In the genomic region with DNA sequence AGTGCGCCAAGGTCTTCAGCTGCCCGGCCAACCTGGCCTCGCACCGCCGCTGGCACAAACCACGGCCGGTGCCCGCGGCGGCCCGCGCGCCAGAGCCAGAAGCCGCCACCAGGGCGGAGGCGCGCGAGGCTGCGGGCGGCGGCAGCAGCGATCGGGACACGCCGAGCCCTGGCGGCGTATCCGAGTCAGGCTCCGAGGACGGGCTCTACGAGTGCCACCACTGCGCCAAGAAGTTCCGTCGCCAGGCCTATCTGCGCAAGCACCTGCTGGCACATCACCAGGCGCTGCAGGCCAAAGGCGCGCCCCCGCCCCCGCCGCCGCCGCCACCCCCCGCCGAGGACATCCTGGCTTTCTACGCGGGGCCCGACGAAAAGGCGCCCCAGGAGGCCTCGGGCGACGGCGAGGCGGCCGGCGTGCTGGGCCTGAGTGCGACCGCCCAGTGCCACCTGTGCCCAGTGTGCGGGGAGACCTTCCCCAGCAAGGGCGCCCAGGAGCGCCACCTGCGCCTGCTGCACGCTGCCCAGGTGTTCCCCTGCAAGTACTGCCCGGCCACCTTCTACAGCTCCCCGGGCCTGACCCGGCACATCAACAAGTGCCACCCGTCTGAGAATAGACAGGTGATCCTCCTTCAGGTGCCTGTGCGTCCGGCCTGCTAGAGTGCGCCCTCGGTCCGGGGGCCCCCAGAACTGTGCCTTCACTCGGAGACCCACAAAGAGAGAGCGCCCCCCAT, we compare ENCODE assay signal across 9 mouse cellular contexts. TPM values are rescaled to one million over a fixed set of nuclear protein-coding genes. Genes with fewer than 3 reads are reported as not detected.
A peak's percentile ranks its signal among the peaks of the same experiment; 100 is the strongest.
DNase-seq lines count a peak whose midpoint lies in the region; ATAC-seq and TF ChIP-seq lines count a peak whose summit lies in the region.
"Had no signal": no experiment of that assay in that cellular context is flagged by ENCODE, and none has a peak within 500 bp of the region (broad histone marks: within the 10 kb centered on the region; RNA-seq: fewer than 3 reads in every experiment).

No protein-coding gene starts in this region.

- H3K27ac ChIP-seq in heart, postnatal 0 days (ENCODE audit: low read depth): no peak overlapping the region
- no peak overlapping the region for H3K27ac ChIP-seq in liver, embryonic 11.5 days (ENCODE audit: low read depth, low read length)

- DNase-seq in frontal cortex, postnatal 25 days (ENCODE audit: low spot score in 2 of 2): no peak
- peak; percentile 7 for DNase-seq in thymus, postnatal 14 days
- DNase-seq in thymus, adult 18-20 months: no peak
- no peak for DNase-seq in heart, postnatal 0 days (ENCODE audit: low spot score)
- no peak for DNase-seq in liver, embryonic 11.5 days (ENCODE audit: low spot score)
- DNase-seq in right cerebral cortex, postnatal 4 days: peak; percentile 45
- no peak for DNase-seq in urinary bladder, postnatal 4 days (ENCODE audit: low spot score in 2 of 2)

- WGBS in heart, postnatal 0 days: 1% methylated on average over 69 of the region's 75 CpGs
- 2% methylated on average over 75 of the region's 75 CpGs for WGBS in liver, embryonic 11.5 days

- H3K9me3 ChIP-seq in heart, postnatal 0 days (replicated peaks; ENCODE audit: control insufficient read depth, low read length): no peaks in the 10 kb centered on the region
- H3K9me3 ChIP-seq in liver, embryonic 11.5 days (ENCODE audit: control insufficient read depth, low read length): no peaks in the 10 kb centered on the region

- peak overlapping the region; percentile 76 for H3K4me2 ChIP-seq in heart, postnatal 0 days (ENCODE audit: low read depth, low read length)
- H3K4me2 ChIP-seq in liver, embryonic 11.5 days: peak overlapping the region; percentile 93

- no peak for TF ChIP-seq CTCF in heart, postnatal 0 days (IDR thresholded peaks at IDR 0.05; ENCODE audit: low read depth)

- peak overlapping the region; percentile 43 for H3K4me3 ChIP-seq in heart, postnatal 0 days (ENCODE audit: low read depth, low read length)
- peak overlapping the region; percentile 59 for H3K4me3 ChIP-seq in liver, embryonic 11.5 days (ENCODE audit: low read depth, low read length)

- peak; percentile 25 for ATAC-seq in frontal cortex, adult (ENCODE audit: low TSS enrichment)
- no peak for ATAC-seq in heart, postnatal 0 days (ENCODE audit: insufficient read depth, low read depth)
- ATAC-seq in liver, embryonic 11.5 days (replicated peaks; ENCODE audit: low FRiP score): no peak

- TF ChIP-seq EP300 in heart, postnatal 0 days (IDR thresholded peaks at IDR 0.05; ENCODE audit: low read depth): no peak

- H3K36me3 ChIP-seq in heart, postnatal 0 days (replicated peaks; ENCODE audit: control insufficient read depth, insufficient read depth, low read length): no peaks in the 10 kb centered on the region
- H3K36me3 ChIP-seq in liver, embryonic 11.5 days (ENCODE audit: control insufficient read depth, insufficient read depth, low read length): no peaks in the 10 kb centered on the region

- H3K4me1 ChIP-seq in heart, postnatal 0 days (ENCODE audit: control insufficient read depth, insufficient read depth): peaks cover 26% of the 10 kb centered on the region
- H3K4me1 ChIP-seq in liver, embryonic 11.5 days (replicated peaks; ENCODE audit: control insufficient read depth, insufficient read depth, low read length): peaks cover 22% of the 10 kb centered on the region

- no peak overlapping the region for H3K9ac ChIP-seq in heart, postnatal 0 days (replicated peaks; ENCODE audit: low read depth, low read length)
- H3K9ac ChIP-seq in liver, embryonic 11.5 days (ENCODE audit: low read depth, low read length): no peak overlapping the region

- peaks cover 98% of the 10 kb centered on the region for H3K27me3 ChIP-seq in heart, postnatal 0 days (ENCODE audit: control insufficient read depth, insufficient read depth, low read length)
- peaks cover 98% of the 10 kb centered on the region for H3K27me3 ChIP-seq in liver, embryonic 11.5 days (replicated peaks; ENCODE audit: control insufficient read depth, insufficient read depth, low read length)

RNA-seq across cellular contexts. Expression of a gene that starts 1.6 kb away (rescaled TPM):
- not detected in 2 replicates for total RNA-seq in heart, postnatal 0 days (2014; rRNA removed; ENCODE audit: low replicate concordance)
- not detected in 2 replicates for polyA plus RNA-seq in heart, postnatal 0 days (2015; fragmentation: Nextera tagmentation; extraction: Ambion mirVana)
- polyA plus RNA-seq in liver, embryonic 11.5 days (2014; fragmentation: Nextera tagmentation; extraction: Ambion mirVana): not detected in 2 replicates
- total RNA-seq: MEL had no signal

Comparison
In these comparisons a context has a peak if more than half of its experiments do, and no peak if none do; other contexts are left out.
1. DNase-seq: peak in thymus, postnatal 14 days (single experiment) and right cerebral cortex, postnatal 4 days (single experiment); none in frontal cortex, postnatal 25 days (0 of 2), thymus, adult 18-20 months (0 of 2), heart, postnatal 0 days (single experiment), liver, embryonic 11.5 days (single experiment) and urinary bladder, postnatal 4 days (0 of 2).